30 mouse cellular contexts compared by ENCODE assay signal in the genomic region with DNA sequence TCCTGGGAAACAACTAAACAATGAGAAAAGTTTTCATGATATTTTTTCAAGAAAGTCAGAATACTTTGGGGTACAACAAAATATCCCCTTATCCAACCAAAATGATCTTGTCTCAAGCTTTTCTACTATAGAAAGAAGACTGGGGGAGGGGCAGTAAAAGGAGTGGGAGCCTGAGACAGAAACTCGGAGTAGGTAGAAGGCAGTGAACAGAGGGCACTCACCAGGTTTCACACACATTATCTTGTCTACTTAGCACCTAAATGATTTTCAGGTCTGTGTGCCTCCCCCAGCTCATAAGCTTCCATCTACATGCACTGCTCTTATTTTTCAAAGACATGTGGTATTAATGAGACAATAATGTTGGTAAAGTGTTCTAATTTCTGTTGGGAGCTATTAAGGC.
"Had no signal": no experiment of that assay in that cellular context is flagged by ENCODE, and none has a peak within 500 bp of the region (broad histone marks: within the 10 kb centered on the region; RNA-seq: fewer than 3 reads in every experiment).

No protein-coding gene starts in this region.

- DNase-seq: gastrocnemius, adult 2 months; gastrocnemius, postnatal 10 days; gastrocnemius, postnatal 25 days; heart, adult 18-20 months; heart, postnatal 14 days; heart, postnatal 4 days; kidney, adult 18-20 months; kidney, adult 8-10 months; kidney, postnatal 10 days; kidney, postnatal 25 days; kidney, postnatal 4 days; liver; liver, embryonic 13.5 days; liver, postnatal 0 days had no signal

- H3K4me2 ChIP-seq: heart, embryonic 13.5 days; heart, embryonic 15.5 days; hindbrain, embryonic 12.5 days; hindbrain, embryonic 14.5 days; intestine, embryonic 15.5 days; limb, embryonic 12.5 days; liver, embryonic 11.5 days; liver, embryonic 13.5 days; liver, embryonic 15.5 days had no signal

- H3K36me3 ChIP-seq: heart, embryonic 10.5 days; heart, embryonic 13.5 days; heart, embryonic 15.5 days; hindbrain, embryonic 10.5 days; hindbrain, embryonic 12.5 days; intestine, embryonic 15.5 days; limb, embryonic 10.5 days; limb, embryonic 12.5 days; liver, embryonic 13.5 days; liver, embryonic 15.5 days had no signal

- H3K4me1 ChIP-seq: heart, embryonic 10.5 days; heart, embryonic 13.5 days; heart, embryonic 15.5 days; hindbrain, embryonic 10.5 days; hindbrain, embryonic 12.5 days; intestine, embryonic 15.5 days; limb, embryonic 10.5 days; limb, embryonic 12.5 days; liver, embryonic 13.5 days; liver, embryonic 15.5 days had no signal

- H3K9me3 ChIP-seq: heart, embryonic 10.5 days; heart, embryonic 13.5 days; heart, embryonic 15.5 days; hindbrain, embryonic 10.5 days; hindbrain, embryonic 12.5 days; intestine, embryonic 15.5 days; limb, embryonic 10.5 days; limb, embryonic 12.5 days; liver, embryonic 13.5 days; liver, embryonic 15.5 days had no signal

- H3K27ac ChIP-seq: gastrocnemius, adult 2 months; heart, embryonic 10.5 days; heart, embryonic 13.5 days; heart, embryonic 15.5 days; hindbrain, embryonic 10.5 days; hindbrain, embryonic 12.5 days; hindbrain, embryonic 14.5 days; intestine, embryonic 15.5 days; layer of hippocampus, adult 2 months; left cerebral cortex, adult 2 months; limb, embryonic 10.5 days; limb, embryonic 12.5 days; liver, embryonic 13.5 days; liver, embryonic 15.5 days had no signal

- H3K4me3 ChIP-seq: gastrocnemius, adult 2 months; heart, embryonic 10.5 days; heart, embryonic 13.5 days; heart, embryonic 15.5 days; hindbrain, embryonic 10.5 days; hindbrain, embryonic 12.5 days; intestine, embryonic 15.5 days; layer of hippocampus, adult 2 months; left cerebral cortex, adult 2 months; limb, embryonic 10.5 days; limb, embryonic 12.5 days; liver, embryonic 13.5 days; liver, embryonic 15.5 days had no signal

- H3K9ac ChIP-seq: heart, embryonic 13.5 days; heart, embryonic 15.5 days; hindbrain, embryonic 12.5 days; hindbrain, embryonic 14.5 days; intestine, embryonic 15.5 days; limb, embryonic 12.5 days; liver, embryonic 13.5 days; liver, embryonic 15.5 days; liver, postnatal 0 days had no signal

- H3K27me3 ChIP-seq: heart, embryonic 13.5 days; heart, embryonic 15.5 days; hindbrain, embryonic 12.5 days; intestine, embryonic 15.5 days; limb, embryonic 12.5 days; liver, embryonic 13.5 days; liver, embryonic 15.5 days had no signal

- ATAC-seq: hindbrain, embryonic 16.5 days; inflammation-experienced regulatory T-cells, adult 6 months; intestine, embryonic 15.5 days; intestine, postnatal 0 days; liver, postnatal 0 days had no signal
